Mouse (Mus musculus): ENCODE measurements around the gene Jmjd8. TPM values are rescaled to one million over a fixed set of nuclear protein-coding genes. Genes with fewer than 3 reads are reported as not detected.

The Jmjd8 gene
- polyA plus RNA-seq, 1 experiment from 2014 or later = 50.2 TPM

- no peak overlapping the region for H3K9ac ChIP-seq (replicated peaks; ENCODE audit: low read length)
- H3K4me1 ChIP-seq (ENCODE audit: control insufficient read depth, insufficient read depth, low read length) = peaks cover 10% of the 10 kb centered on the region
- H3K4me3 ChIP-seq (replicated peaks; ENCODE audit: low read depth, low read length) = no peak overlapping the region
- DNase-seq (no peak), ATAC-seq (ENCODE audit: low FRiP score, low TSS enrichment) (no peak)
- no peaks in the 10 kb centered on the region for H3K9me3 ChIP-seq (ENCODE audit: control insufficient read depth, low read length)
- no peak overlapping the region for H3K27ac ChIP-seq (replicated peaks; ENCODE audit: low read depth, low read length)
- no peak overlapping the region for H3K4me2 ChIP-seq (ENCODE audit: low read length)
- 93% methylated on average over 11 of the region's 11 CpGs for WGBS
- peaks cover 38% of the 10 kb centered on the region for H3K36me3 ChIP-seq (ENCODE audit: control insufficient read depth, insufficient read depth, low read length)
- H3K27me3 ChIP-seq (ENCODE audit: control insufficient read depth, insufficient read depth, low read length) = peaks cover 10% of the 10 kb centered on the region
Measured at GRCm38 (mm10) chr17:25817662-25818061, 11.0 kb upstream of the Jmjd8 start.

GRCm38 (mm10) chr17:25818851-25819780 is 9.6 kb upstream of the Jmjd8 start:
- ATAC-seq (ENCODE audit: low FRiP score, low TSS enrichment) (no peak), DNase-seq (no peak)
- Histone ChIP-seq H3K9me3 (ENCODE audit: control insufficient read depth, low read length) (no peaks in the 10 kb centered on the region), H3K27ac (replicated peaks; ENCODE audit: low read depth, low read length) (no peak overlapping the region), H3K4me2 (ENCODE audit: low read length) (no peak overlapping the region), H3K9ac (replicated peaks; ENCODE audit: low read length) (no peak overlapping the region), H3K4me3 (replicated peaks; ENCODE audit: low read depth, low read length) (no peak overlapping the region), H3K4me1 (ENCODE audit: control insufficient read depth, insufficient read depth, low read length) (peaks cover 7% of the 10 kb centered on the region), H3K27me3 (ENCODE audit: control insufficient read depth, insufficient read depth, low read length) (peaks cover 10% of the 10 kb centered on the region), H3K36me3 (ENCODE audit: control insufficient read depth, insufficient read depth, low read length) (peaks cover 38% of the 10 kb centered on the region)
- 10% methylated on average over 45 of the region's 46 CpGs for WGBS

- Histone ChIP-seq H3K4me1 (ENCODE audit: control insufficient read depth, insufficient read depth, low read length) (peaks cover 21% of the 10 kb centered on the region), H3K4me2 (ENCODE audit: low read length) (peak within 1 kb of the TSS; percentile 97), H3K9me3 (ENCODE audit: control insufficient read depth, low read length) (no peaks in the 10 kb centered on the region), H3K36me3 (ENCODE audit: control insufficient read depth, insufficient read depth, low read length) (peaks cover 38% of the 10 kb centered on the region), H3K4me3 (replicated peaks; ENCODE audit: low read depth, low read length) (peak within 1 kb of the TSS; percentile 59), H3K27ac (replicated peaks; ENCODE audit: low read depth, low read length) (peak within 1 kb of the TSS; percentile 72), H3K9ac (replicated peaks; ENCODE audit: low read length) (peak within 1 kb of the TSS; percentile 72), H3K27me3 (ENCODE audit: control insufficient read depth, insufficient read depth, low read length) (peaks cover 1% of the 10 kb centered on the region; the same call in 1 of the 2 replicates)
- DNase-seq (peak; percentile 94), ATAC-seq (ENCODE audit: low FRiP score, low TSS enrichment) (peak; percentile 66; the same call in 1 of the 2 replicates)
- WGBS = under 1% methylated on average over 18 of the region's 18 CpGs
Measured at GRCm38 (mm10) chr17:25823452-25823851, 5.2 kb upstream of the Jmjd8 start, which contains the start of gene Wdr24. Wdr24 (plus strand) TSS chr17:25823627.

GRCm38 (mm10) chr17:25824362-25825142 is 4.1 kb upstream of the Jmjd8 start:
- DNase-seq (no peak), ATAC-seq (ENCODE audit: low FRiP score, low TSS enrichment) (no peak)
- Histone ChIP-seq H3K27ac (replicated peaks; ENCODE audit: low read depth, low read length) (no peak overlapping the region), H3K9me3 (ENCODE audit: control insufficient read depth, low read length) (no peaks in the 10 kb centered on the region), H3K4me3 (replicated peaks; ENCODE audit: low read depth, low read length) (peak overlapping the region; percentile 59), H3K9ac (replicated peaks; ENCODE audit: low read length) (peak overlapping the region; percentile 72), H3K36me3 (ENCODE audit: control insufficient read depth, insufficient read depth, low read length) (peaks cover 32% of the 10 kb centered on the region), H3K27me3 (ENCODE audit: control insufficient read depth, insufficient read depth, low read length) (no peaks in the 10 kb centered on the region), H3K4me2 (ENCODE audit: low read length) (peak overlapping the region; percentile 97), H3K4me1 (ENCODE audit: control insufficient read depth, insufficient read depth, low read length) (peaks cover 23% of the 10 kb centered on the region)
- 73% methylated on average over 17 of the region's 17 CpGs for WGBS

GRCm38 (mm10) chr17:25825311-25825710 is 3.4 kb upstream of the Jmjd8 start:
- no peak for ATAC-seq (ENCODE audit: low FRiP score, low TSS enrichment)
- 86% methylated on average over 6 of the region's 6 CpGs for WGBS

GRCm38 (mm10) chr17:25825984-25826570 is 2.6 kb upstream of the Jmjd8 start:
- no peak overlapping the region for H3K27ac ChIP-seq (replicated peaks; ENCODE audit: low read depth, low read length)
- DNase-seq (no peak), ATAC-seq (ENCODE audit: low FRiP score, low TSS enrichment) (no peak)
- no peak overlapping the region for H3K4me2 ChIP-seq (ENCODE audit: low read length)
- H3K36me3 ChIP-seq (ENCODE audit: control insufficient read depth, insufficient read depth, low read length) = peaks cover 38% of the 10 kb centered on the region
- peaks cover 29% of the 10 kb centered on the region for H3K4me1 ChIP-seq (ENCODE audit: control insufficient read depth, insufficient read depth, low read length)
- 96% methylated on average over 27 of the region's 27 CpGs for whole genome bisulfite sequencing
- H3K27me3 ChIP-seq (ENCODE audit: control insufficient read depth, insufficient read depth, low read length) = no peaks in the 10 kb centered on the region
- H3K4me3 ChIP-seq (replicated peaks; ENCODE audit: low read depth, low read length) = no peak overlapping the region
- no peak overlapping the region for H3K9ac ChIP-seq (replicated peaks; ENCODE audit: low read length)
- no peaks in the 10 kb centered on the region for H3K9me3 ChIP-seq (ENCODE audit: control insufficient read depth, low read length)

More at GRCm38 (mm10) chr17:25825311-25825710, 3.4 kb upstream of the Jmjd8 start:
- Histone ChIP-seq H3K27me3 (ENCODE audit: control insufficient read depth, insufficient read depth, low read length) (no peaks in the 10 kb centered on the region), H3K4me1 (ENCODE audit: control insufficient read depth, insufficient read depth, low read length) (peaks cover 29% of the 10 kb centered on the region), H3K9me3 (ENCODE audit: control insufficient read depth, low read length) (no peaks in the 10 kb centered on the region), H3K4me2 (ENCODE audit: low read length) (peak overlapping the region; percentile 97), H3K36me3 (ENCODE audit: control insufficient read depth, insufficient read depth, low read length) (peaks cover 32% of the 10 kb centered on the region), H3K9ac (replicated peaks; ENCODE audit: low read length) (no peak overlapping the region), H3K4me3 (replicated peaks; ENCODE audit: low read depth, low read length) (no peak overlapping the region), H3K27ac (replicated peaks; ENCODE audit: low read depth, low read length) (no peak overlapping the region)
- DNase-seq = no peak

- Histone ChIP-seq H3K4me2 (ENCODE audit: low read length) (no peak overlapping the region), H3K9me3 (ENCODE audit: control insufficient read depth, low read length) (no peaks in the 10 kb centered on the region), H3K4me3 (replicated peaks; ENCODE audit: low read depth, low read length) (no peak overlapping the region), H3K9ac (replicated peaks; ENCODE audit: low read length) (no peak overlapping the region), H3K4me1 (ENCODE audit: control insufficient read depth, insufficient read depth, low read length) (peaks cover 39% of the 10 kb centered on the region), H3K36me3 (ENCODE audit: control insufficient read depth, insufficient read depth, low read length) (peaks cover 45% of the 10 kb centered on the region), H3K27ac (replicated peaks; ENCODE audit: low read depth, low read length) (no peak overlapping the region), H3K27me3 (ENCODE audit: control insufficient read depth, insufficient read depth, low read length) (no peaks in the 10 kb centered on the region)
- DNase-seq = no peak
- no peak for ATAC-seq (ENCODE audit: low FRiP score, low TSS enrichment)
- WGBS = 96% methylated on average over 13 of the region's 13 CpGs
Measured at GRCm38 (mm10) chr17:25827011-25827410, 1.7 kb upstream of the Jmjd8 start.

GRCm38 (mm10) chr17:25827546-25828222 is 983 bp upstream of the Jmjd8 start:
- H3K27ac ChIP-seq (replicated peaks; ENCODE audit: low read depth, low read length) = no peak overlapping the region
- 91% methylated on average over 22 of the region's 22 CpGs for WGBS
- no peak overlapping the region for H3K9ac ChIP-seq (replicated peaks; ENCODE audit: low read length)
- peaks cover 45% of the 10 kb centered on the region for H3K36me3 ChIP-seq (ENCODE audit: control insufficient read depth, insufficient read depth, low read length)
- peak overlapping the region; percentile 70; the same call in 1 of the 2 replicates for H3K4me3 ChIP-seq (replicated peaks; ENCODE audit: low read depth, low read length)
- H3K4me1 ChIP-seq (ENCODE audit: control insufficient read depth, insufficient read depth, low read length) = peaks cover 42% of the 10 kb centered on the region
- peak overlapping the region; percentile 95 for H3K4me2 ChIP-seq (ENCODE audit: low read length)
- H3K9me3 ChIP-seq (ENCODE audit: control insufficient read depth, low read length) = no peaks in the 10 kb centered on the region
- ATAC-seq (ENCODE audit: low FRiP score, low TSS enrichment) (no peak), DNase-seq (no peak)
- H3K27me3 ChIP-seq (ENCODE audit: control insufficient read depth, insufficient read depth, low read length) = no peaks in the 10 kb centered on the region

Measured in midbrain, embryonic 14.5 days (tissue).